Mouse (Mus musculus): Measurements from ENCODE around the gene Zbtb24. TPM values are rescaled to one million over a fixed set of nuclear protein-coding genes. Genes with fewer than 3 reads are reported as not detected.
A peak's percentile ranks its signal among the peaks of the same experiment; 100 is the strongest.
"Not testable (repeated sequence)": the region's sequence is repeated elsewhere in the genome, so short reads cannot be mapped to it uniquely, and the experiment has no call there.

Zbtb24 gene
- polyA plus RNA-seq, 1 experiment from 2014 or later = 23.5 TPM

DNA sequence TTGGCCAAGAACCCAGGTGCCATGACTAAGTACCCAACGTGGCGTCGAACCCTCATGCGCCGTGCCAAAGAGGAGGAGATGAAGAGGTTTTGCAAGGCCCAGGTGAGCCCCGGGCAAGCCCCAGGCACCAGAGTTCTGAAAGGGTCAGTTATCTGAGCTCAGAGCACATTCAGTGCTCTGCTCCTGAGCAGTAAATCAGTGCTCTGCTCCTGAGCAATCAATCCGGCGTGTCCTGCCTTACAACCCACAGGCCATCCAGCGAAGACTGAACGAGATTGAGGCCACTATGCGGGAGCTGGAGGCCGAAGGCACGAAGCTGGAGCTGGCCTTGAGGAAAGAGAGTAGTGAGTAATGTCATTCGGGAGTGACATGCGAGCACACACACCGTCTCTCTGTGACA, 35.6 kb downstream of the Zbtb24 start:
- Histone ChIP-seq H3K27me3 (no peaks in the 10 kb centered on the region), H3K9ac (replicated peaks) (no peak overlapping the region), H3K27ac (replicated peaks) (no peak overlapping the region), H3K4me2 (replicated peaks) (no peak overlapping the region), H3K9me3 (no peaks in the 10 kb centered on the region), H3K4me1 (peaks cover 35% of the 10 kb centered on the region), H3K36me3 (peaks cover 62% of the 10 kb centered on the region), H3K4me3 (no peak overlapping the region)
- no peak for ATAC-seq (ENCODE audit: low FRiP score, low read depth)
- WGBS = 95% methylated on average over 16 of the region's 16 CpGs

DNA sequence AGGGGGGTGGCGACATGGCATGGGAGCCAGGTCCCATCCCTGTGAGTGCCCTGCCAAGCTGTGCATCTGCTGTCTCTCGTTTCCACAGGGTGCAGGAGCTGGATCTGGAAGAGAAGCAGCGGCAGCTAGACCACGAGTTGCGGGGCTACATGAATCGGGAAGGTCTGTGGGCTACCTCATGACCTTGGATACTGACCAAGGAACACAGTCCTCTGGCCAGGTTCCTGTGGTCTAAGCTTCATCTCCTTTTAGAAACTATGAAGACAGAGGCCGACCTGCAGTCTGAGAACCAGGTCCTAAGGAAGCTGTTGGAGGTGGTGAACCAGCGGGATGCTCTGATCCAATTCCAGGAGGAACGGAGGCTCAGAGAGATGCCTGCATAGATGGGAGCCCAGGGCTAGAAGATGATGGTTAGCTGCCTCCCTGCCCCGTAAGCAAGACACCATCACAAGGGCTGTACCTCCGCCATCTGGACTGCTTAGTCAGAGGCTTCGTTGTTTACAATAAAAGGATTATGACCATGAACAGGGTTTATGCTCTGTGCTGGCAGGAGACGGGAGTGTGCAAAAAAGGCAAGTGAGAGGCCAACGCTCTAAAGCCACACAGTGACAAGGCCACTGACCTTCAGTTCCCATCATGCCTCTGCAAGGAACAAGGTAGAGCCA, 36.5 kb downstream of the Zbtb24 start:
- ATAC-seq (ENCODE audit: low FRiP score, low read depth) = no peak

DNA sequence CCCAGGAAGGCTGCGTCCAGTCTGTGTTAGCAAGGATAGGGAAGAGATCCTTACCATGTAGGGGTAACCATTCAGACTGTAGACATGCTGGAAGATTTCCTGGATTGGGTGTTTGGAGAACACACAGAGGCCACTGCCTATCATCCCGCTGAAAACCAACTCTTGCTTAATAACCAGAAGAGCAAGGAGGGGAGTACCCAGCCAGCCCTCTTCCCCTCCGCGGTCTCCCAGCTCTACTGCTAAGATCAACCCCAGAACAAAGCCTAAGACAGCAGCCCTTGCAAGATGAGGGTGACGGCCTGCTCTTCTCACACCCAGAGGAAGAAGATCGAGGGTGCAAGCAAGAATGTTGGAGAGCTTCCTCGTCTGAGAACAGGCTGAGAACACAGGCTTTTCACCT, 38.7 kb downstream of the Zbtb24 start:
- Histone ChIP-seq H3K4me2 (replicated peaks) (peak overlapping the region; percentile 96), H3K9ac (replicated peaks) (peak overlapping the region; percentile 68), H3K27ac (replicated peaks) (no peak overlapping the region), H3K9me3 (no peaks in the 10 kb centered on the region), H3K4me3 (peak overlapping the region; percentile 60), H3K36me3 (peaks cover 42% of the 10 kb centered on the region), H3K27me3 (peaks cover 3% of the 10 kb centered on the region; the same call in 1 of the 2 replicates), H3K4me1 (peaks cover 35% of the 10 kb centered on the region)
- WGBS = 56% methylated on average over 7 of the region's 7 CpGs
- ATAC-seq (ENCODE audit: low FRiP score, low read depth) = no peak

More for the DNA sequence above, 36.5 kb downstream of the Zbtb24 start:
- WGBS = 73% methylated on average over 14 of the region's 14 CpGs
- Histone ChIP-seq H3K4me3 (no peak overlapping the region), H3K9me3 (no peaks in the 10 kb centered on the region), H3K4me2 (replicated peaks) (no peak overlapping the region), H3K36me3 (peaks cover 62% of the 10 kb centered on the region), H3K4me1 (peaks cover 35% of the 10 kb centered on the region), H3K27ac (replicated peaks) (peak overlapping the region; percentile 52; the same call in 1 of the 2 replicates), H3K27me3 (peaks cover 3% of the 10 kb centered on the region; the same call in 1 of the 2 replicates), H3K9ac (replicated peaks) (no peak overlapping the region)

DNA sequence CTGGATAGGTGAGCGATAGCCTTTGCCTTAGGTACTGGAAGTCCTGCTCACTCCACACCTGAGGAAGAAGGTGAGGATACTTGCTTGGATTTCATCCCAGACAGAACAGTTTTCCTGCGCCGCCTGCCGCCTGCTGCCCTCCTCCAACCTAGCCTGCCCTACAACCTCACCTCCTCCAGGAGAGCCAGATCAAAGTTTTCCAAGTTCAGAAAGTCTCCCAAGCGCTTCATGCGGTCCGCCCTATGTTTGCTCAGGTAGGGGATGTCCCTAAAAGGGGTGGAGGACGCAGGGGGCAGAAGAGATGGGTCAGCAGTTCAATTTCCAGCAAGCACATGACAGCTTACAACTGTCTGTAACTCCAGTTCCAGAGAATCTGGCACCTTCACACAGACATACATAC, 39.1 kb downstream of the Zbtb24 start:
- H3K4me1 ChIP-seq = peaks cover 35% of the 10 kb centered on the region
- no peak overlapping the region for H3K27ac ChIP-seq (replicated peaks)
- peak overlapping the region; percentile 96 for H3K4me2 ChIP-seq (replicated peaks)
- no peak for ATAC-seq (ENCODE audit: low FRiP score, low read depth)
- H3K9me3 ChIP-seq = no peaks in the 10 kb centered on the region
- peak overlapping the region; percentile 68 for H3K9ac ChIP-seq (replicated peaks)
- H3K36me3 ChIP-seq = peaks cover 38% of the 10 kb centered on the region
- 44% methylated on average over 8 of the region's 8 CpGs for WGBS
- H3K27me3 ChIP-seq = peaks cover 3% of the 10 kb centered on the region; the same call in 1 of the 2 replicates
- peak overlapping the region; percentile 60 for H3K4me3 ChIP-seq

DNA sequence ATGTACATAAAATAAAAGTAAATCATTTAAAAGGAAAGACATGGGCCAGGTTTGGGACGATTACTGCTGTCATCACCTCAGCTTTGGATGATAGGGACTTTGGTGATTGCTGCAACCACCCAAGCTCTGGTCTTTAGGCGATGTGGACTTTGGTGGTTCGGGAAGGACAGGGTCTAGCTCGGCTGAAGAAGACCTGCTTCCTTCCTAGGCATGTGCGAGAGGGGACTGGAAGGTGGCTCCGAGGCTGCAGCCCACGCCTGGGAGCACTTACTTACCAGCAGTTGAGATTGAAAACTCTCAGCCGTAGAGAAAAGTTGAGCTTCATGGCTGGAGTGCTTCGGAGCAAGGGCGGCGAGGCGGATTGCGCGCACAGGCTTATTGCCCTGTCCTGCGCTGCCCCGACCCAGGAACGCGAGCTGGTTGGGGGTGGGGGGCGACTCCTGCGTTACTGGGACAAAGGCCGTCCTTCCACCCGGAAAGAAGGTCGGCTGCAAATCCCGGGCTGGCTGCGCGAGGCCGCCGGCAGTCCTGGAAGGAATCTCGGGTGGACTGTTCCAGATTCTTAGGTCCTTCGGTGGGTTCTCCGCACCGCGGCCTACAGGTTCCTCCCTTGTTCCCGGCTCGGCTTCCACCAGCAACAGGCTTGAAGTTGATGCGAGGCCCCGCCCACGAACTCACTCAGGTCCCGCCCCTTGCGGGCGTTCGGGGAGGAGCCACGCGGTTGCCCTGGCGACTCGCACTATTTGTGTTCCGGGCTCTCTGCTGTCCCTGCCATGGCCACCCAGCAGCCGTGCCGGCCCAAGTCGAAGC, 39.7 kb downstream of the Zbtb24 start, which contains the start of the genes Smpd2 and Ppil6:
TSS of gene Smpd2 (minus strand) at position 662 of the 810 bp plus-strand sequence.
TSS of gene Ppil6 (plus strand) at position 732 of the 810 bp plus-strand sequence.
- Histone ChIP-seq H3K4me1 (peaks cover 35% of the 10 kb centered on the region), H3K9ac (replicated peaks) (peak within 1 kb of the TSS; percentile 68), H3K4me3 (peak within 1 kb of the TSS; percentile 60), H3K36me3 (peaks cover 31% of the 10 kb centered on the region), H3K4me2 (replicated peaks) (peak within 1 kb of the TSS; percentile 96), H3K27ac (replicated peaks) (peak within 1 kb of the TSS; percentile 47; the same call in 1 of the 2 replicates), H3K9me3 (no peaks in the 10 kb centered on the region), H3K27me3 (peaks cover 3% of the 10 kb centered on the region; the same call in 1 of the 2 replicates)
- ATAC-seq (ENCODE audit: low FRiP score, low read depth) = peak; percentile 96
- WGBS = under 1% methylated on average over 49 of the region's 50 CpGs

DNA sequence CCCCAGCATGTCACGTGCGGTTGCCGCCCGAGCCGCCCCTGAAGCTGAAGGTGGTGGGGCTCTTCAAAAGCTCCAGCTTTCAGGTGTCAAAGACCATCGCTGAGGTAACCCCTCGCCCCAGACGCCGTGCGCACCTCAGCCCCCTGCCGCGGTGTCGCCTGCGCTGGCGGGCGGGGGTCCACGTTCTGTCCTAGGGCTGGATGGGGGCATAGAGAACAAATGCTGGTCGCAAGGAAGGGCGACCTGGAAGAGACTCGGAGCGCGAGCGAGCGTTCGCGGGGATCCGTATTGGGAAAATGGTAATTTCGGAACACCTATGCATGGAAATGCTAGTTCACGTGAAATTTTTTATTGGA, 40.3 kb downstream of the Zbtb24 start:
- peak overlapping the region; percentile 68 for H3K9ac ChIP-seq (replicated peaks)
- peaks cover 3% of the 10 kb centered on the region; the same call in 1 of the 2 replicates for H3K27me3 ChIP-seq
- peak overlapping the region; percentile 96 for H3K4me2 ChIP-seq (replicated peaks)
- H3K36me3 ChIP-seq = peaks cover 26% of the 10 kb centered on the region
- peaks cover 35% of the 10 kb centered on the region for H3K4me1 ChIP-seq
- WGBS = 1% methylated on average over 29 of the region's 29 CpGs
- ATAC-seq (ENCODE audit: low FRiP score, low read depth) = no peak; the same call in 1 of the 2 replicates
- peak overlapping the region; percentile 60 for H3K4me3 ChIP-seq
- no peak overlapping the region for H3K27ac ChIP-seq (replicated peaks)
- no peaks in the 10 kb centered on the region for H3K9me3 ChIP-seq

DNA sequence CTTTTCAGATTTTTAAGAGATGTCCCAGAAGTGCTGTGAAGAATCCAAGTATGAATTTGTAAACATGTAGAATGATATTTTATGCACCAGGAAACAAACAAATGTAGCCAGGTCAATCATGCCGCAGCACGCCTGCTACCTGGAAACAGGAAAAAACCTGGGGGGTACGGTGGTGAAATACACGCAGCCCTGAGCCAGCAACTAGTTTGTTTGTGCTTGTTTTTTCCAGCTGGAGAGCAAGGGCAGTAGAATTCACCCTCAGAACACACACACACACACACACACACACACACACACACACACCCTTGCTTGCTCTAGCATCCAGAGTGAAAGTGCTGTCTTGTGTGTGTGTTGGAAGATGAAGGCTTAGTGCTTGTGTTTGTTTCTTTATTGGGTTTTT, 40.9 kb downstream of the Zbtb24 start:
- no peak overlapping the region for H3K9ac ChIP-seq (replicated peaks)
- H3K9me3 ChIP-seq = no peaks in the 10 kb centered on the region
- no peak overlapping the region for H3K27ac ChIP-seq (replicated peaks)
- peaks cover 35% of the 10 kb centered on the region for H3K4me1 ChIP-seq
- peaks cover 3% of the 10 kb centered on the region; the same call in 1 of the 2 replicates for H3K27me3 ChIP-seq
- H3K4me3 ChIP-seq = no peak overlapping the region
- 0 out of 2 replicates have a peak overlapping the region, but pooled peaks have one; percentile 96 for H3K4me2 ChIP-seq (replicated peaks)
- ATAC-seq (ENCODE audit: low FRiP score, low read depth) = no peak
- 65% methylated on average over 4 of the region's 4 CpGs for WGBS
- peaks cover 19% of the 10 kb centered on the region for H3K36me3 ChIP-seq

DNA sequence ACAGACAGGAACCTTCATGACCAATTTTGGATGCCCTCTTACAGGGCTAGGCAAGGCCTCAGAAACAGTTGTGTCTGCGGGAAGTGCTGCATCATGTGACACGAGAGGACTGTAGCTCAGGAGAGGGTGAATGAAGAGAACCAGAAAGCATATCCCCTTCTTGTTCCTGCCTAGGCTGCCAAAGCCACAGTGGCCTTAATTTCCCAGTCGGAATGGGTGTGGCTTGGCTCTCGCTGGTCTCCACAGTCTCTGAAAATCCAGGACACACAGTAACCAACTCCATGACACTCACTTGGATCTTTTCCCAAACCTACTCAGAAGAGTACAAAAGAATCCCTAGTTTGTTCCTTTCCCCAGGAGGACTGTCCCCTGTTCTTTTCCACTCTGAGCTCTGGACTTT, 50.8 kb downstream of the Zbtb24 start:
- Histone ChIP-seq H3K36me3 (no peaks in the 10 kb centered on the region), H3K4me3 (no peak overlapping the region), H3K9me3 (no peaks in the 10 kb centered on the region), H3K4me1 (no peaks in the 10 kb centered on the region), H3K27me3 (no peaks in the 10 kb centered on the region), H3K4me2 (replicated peaks) (no peak overlapping the region), H3K27ac (replicated peaks) (no peak overlapping the region), H3K9ac (replicated peaks) (no peak overlapping the region)
- no peak for ATAC-seq (ENCODE audit: low FRiP score, low read depth)
- WGBS = 73% methylated on average over 4 of the region's 4 CpGs

DNA sequence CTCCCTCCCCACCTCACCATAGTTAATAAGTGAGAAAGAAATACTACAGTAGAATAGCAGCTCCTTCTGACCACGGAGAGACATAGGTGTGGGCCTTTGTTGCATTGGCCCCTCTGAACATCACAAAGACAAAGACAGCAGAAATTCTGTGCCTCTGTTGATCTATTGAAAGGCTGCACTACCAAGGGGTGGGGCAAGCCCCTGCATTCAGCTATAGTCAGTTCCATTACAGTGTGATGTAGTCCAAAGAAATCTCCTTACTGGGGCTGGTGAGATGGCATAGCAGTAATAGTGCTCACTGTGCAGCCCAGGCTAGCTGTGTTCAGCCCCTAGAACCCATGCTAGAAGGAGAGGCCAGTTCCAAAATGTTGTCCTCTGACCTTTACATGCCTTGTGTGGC, 54.8 kb downstream of the Zbtb24 start:
- Histone ChIP-seq H3K4me1 (no peaks in the 10 kb centered on the region), H3K36me3 (no peaks in the 10 kb centered on the region), H3K4me2 (replicated peaks) (no peak overlapping the region), H3K4me3 (no peak overlapping the region), H3K27ac (replicated peaks) (no peak overlapping the region), H3K27me3 (no peaks in the 10 kb centered on the region; the same call in 1 of the 2 replicates), H3K9me3 (no peaks in the 10 kb centered on the region), H3K9ac (replicated peaks) (no peak overlapping the region)
- 0 out of 2 replicates have a peak, but pooled peaks have one; percentile 47 for ATAC-seq (ENCODE audit: low FRiP score, low read depth)
- WGBS = 100% methylated on average over 1 of the region's 1 CpGs

DNA sequence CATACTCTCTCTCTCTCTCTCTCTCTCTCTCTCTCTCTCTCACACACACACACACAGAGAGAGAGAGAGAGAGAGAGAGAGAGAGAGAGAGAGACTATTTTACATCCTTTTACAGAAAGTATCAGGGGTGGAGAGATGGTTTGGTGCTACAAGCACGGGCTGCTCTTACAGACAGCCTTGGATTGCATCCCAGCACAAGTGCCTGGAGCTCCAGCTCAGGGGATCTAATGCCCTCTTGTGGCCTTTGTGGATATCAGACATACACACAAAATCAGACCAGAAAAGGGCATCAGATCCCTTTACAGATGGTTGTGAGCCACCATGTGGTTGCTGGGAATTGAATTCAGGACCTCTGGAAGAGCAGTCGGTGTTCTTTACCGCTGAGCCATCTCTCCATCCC, 55.3 kb downstream of the Zbtb24 start:
- WGBS = 3% methylated on average over 3 of the region's 3 CpGs
- H3K27ac ChIP-seq (replicated peaks); H3K9me3 ChIP-seq; H3K4me1 ChIP-seq; H3K27me3 ChIP-seq; ATAC-seq (ENCODE audit: low FRiP score, low read depth); H3K36me3 ChIP-seq; H3K4me3 ChIP-seq; H3K9ac ChIP-seq (replicated peaks); H3K4me2 ChIP-seq (replicated peaks): not testable (repeated sequence)

DNA sequence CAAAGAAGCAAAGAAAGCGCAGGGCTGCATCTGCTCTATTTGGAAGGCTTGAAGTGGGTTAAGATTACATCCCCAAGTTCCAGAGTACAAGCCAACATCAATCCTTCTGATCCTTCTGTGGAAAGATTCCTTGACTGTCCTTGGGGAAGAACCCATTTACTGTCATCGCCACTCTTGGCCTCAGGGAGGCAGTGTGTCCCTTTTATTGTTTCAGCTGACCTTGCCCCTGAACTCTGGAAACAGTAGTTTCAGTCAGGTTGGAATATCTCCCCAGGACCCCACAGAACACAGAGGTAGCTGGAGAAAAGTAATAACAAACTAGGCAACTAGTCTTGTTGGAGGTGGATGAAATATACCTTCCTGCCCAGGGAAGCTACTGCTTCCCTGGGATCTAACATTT, 59.0 kb downstream of the Zbtb24 start:
- Histone ChIP-seq H3K4me2 (replicated peaks) (no peak overlapping the region), H3K36me3 (no peaks in the 10 kb centered on the region), H3K4me3 (no peak overlapping the region), H3K4me1 (no peaks in the 10 kb centered on the region), H3K27me3 (no peaks in the 10 kb centered on the region; the same call in 1 of the 2 replicates), H3K9me3 (no peaks in the 10 kb centered on the region), H3K9ac (replicated peaks) (no peak overlapping the region), H3K27ac (replicated peaks) (no peak overlapping the region)
- WGBS = 35% methylated on average over 2 of the region's 2 CpGs
- ATAC-seq (ENCODE audit: low FRiP score, low read depth) = no peak

DNA sequence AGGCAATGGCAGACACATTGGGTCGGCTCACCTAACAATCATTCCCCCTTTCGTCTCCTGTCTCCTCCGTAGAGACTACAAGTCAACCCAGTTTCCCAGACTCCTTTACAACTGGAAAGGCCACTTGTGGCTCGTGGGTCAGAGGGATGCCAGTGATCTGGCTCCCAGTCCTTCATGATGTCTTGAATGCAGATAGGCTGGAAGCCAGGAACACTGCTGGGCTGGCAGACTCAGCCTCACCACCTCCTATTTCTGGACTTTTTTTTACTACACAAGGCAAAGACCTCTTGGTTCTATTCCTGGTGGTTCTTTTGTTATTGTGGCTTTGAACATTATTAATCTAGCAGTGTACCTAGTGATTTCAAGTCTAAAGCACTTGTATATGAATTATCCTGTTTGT, 64.1 kb downstream of the Zbtb24 start:
- no peaks in the 10 kb centered on the region for H3K9me3 ChIP-seq
- H3K4me2 ChIP-seq (replicated peaks) = no peak overlapping the region
- no peak overlapping the region for H3K9ac ChIP-seq (replicated peaks)
- H3K4me1 ChIP-seq = 0 out of 2 replicates have a peak, but pooled peaks cover 5% of the 10 kb centered on the region
- H3K27me3 ChIP-seq = no peaks in the 10 kb centered on the region
- H3K4me3 ChIP-seq = no peak overlapping the region
- WGBS = 74% methylated on average over 4 of the region's 4 CpGs
- H3K36me3 ChIP-seq = no peaks in the 10 kb centered on the region
- ATAC-seq (ENCODE audit: low FRiP score, low read depth) = no peak
- no peak overlapping the region for H3K27ac ChIP-seq (replicated peaks)

All from midbrain, embryonic 12.5 days (tissue).